Mouse (Mus musculus): Measurements from ENCODE around the gene Atf6. TPM values are rescaled to one million over a fixed set of nuclear protein-coding genes. Genes with fewer than 3 reads are reported as not detected.
A peak's percentile ranks its signal among the peaks of the same experiment; 100 is the strongest.

The Atf6 gene
- polyA plus RNA-seq, 1 experiment from 2014 or later, result 9.4 TPM

GRCm38 (mm10) chr1:170709969-170710368 lies 157.6 kb downstream of the Atf6 start:
- WGBS, result 96% methylated on average over 3 of the region's 3 CpGs
- Histone ChIP-seq H3K4me1 (ENCODE audit: control insufficient read depth, insufficient read depth, low read length) (no peaks in the 10 kb centered on the region), H3K27me3 (ENCODE audit: control insufficient read depth, insufficient read depth, low read length) (no peaks in the 10 kb centered on the region), H3K36me3 (ENCODE audit: control insufficient read depth, insufficient read depth, low read length) (no peaks in the 10 kb centered on the region), H3K27ac (ENCODE audit: low read depth, low read length) (no peak overlapping the region), H3K4me3 (ENCODE audit: low read depth, low read length) (no peak overlapping the region), H3K9ac (ENCODE audit: low read length) (no peak overlapping the region), H3K9me3 (ENCODE audit: control insufficient read depth, low read length) (no peaks in the 10 kb centered on the region), H3K4me2 (no peak overlapping the region)
- ATAC-seq (ENCODE audit: low FRiP score), result no peak
- DNase-seq (ENCODE audit: low spot score, missing footprints), result no peak

- Histone ChIP-seq H3K4me2 (no peak overlapping the region), H3K4me3 (ENCODE audit: low read depth, low read length) (no peak overlapping the region), H3K27me3 (ENCODE audit: control insufficient read depth, insufficient read depth, low read length) (no peaks in the 10 kb centered on the region), H3K9me3 (ENCODE audit: control insufficient read depth, low read length) (no peaks in the 10 kb centered on the region), H3K27ac (ENCODE audit: low read depth, low read length) (no peak overlapping the region), H3K36me3 (ENCODE audit: control insufficient read depth, insufficient read depth, low read length) (no peaks in the 10 kb centered on the region), H3K4me1 (ENCODE audit: control insufficient read depth, insufficient read depth, low read length) (no peaks in the 10 kb centered on the region), H3K9ac (ENCODE audit: low read length) (no peak overlapping the region)
- DNase-seq (ENCODE audit: low spot score, missing footprints) (no peak), ATAC-seq (ENCODE audit: low FRiP score) (no peak)
- 93% methylated on average over 8 of the region's 8 CpGs for WGBS
Measured at GRCm38 (mm10) chr1:170709481-170709880, 158.1 kb downstream of the Atf6 start.

- no peak overlapping the region for H3K4me3 ChIP-seq (ENCODE audit: low read depth, low read length)
- no peak overlapping the region for H3K27ac ChIP-seq (ENCODE audit: low read depth, low read length)
- no peaks in the 10 kb centered on the region for H3K4me1 ChIP-seq (ENCODE audit: control insufficient read depth, insufficient read depth, low read length)
- 81% methylated on average over 3 of the region's 3 CpGs for WGBS
- H3K27me3 ChIP-seq (ENCODE audit: control insufficient read depth, insufficient read depth, low read length), result no peaks in the 10 kb centered on the region
- H3K36me3 ChIP-seq (ENCODE audit: control insufficient read depth, insufficient read depth, low read length), result no peaks in the 10 kb centered on the region
- no peak overlapping the region for H3K9ac ChIP-seq (ENCODE audit: low read length)
- H3K4me2 ChIP-seq, result no peak overlapping the region
- H3K9me3 ChIP-seq (ENCODE audit: control insufficient read depth, low read length), result no peaks in the 10 kb centered on the region
- ATAC-seq (ENCODE audit: low FRiP score) (no peak), DNase-seq (ENCODE audit: low spot score, missing footprints) (no peak)
Measured at GRCm38 (mm10) chr1:170709034-170709433, 158.5 kb downstream of the Atf6 start.

GRCm38 (mm10) chr1:170706046-170706445 lies 161.5 kb downstream of the Atf6 start:
- no peak for DNase-seq (ENCODE audit: low spot score, missing footprints)

GRCm38 (mm10) chr1:170704911-170705594 lies 162.5 kb downstream of the Atf6 start:
- Histone ChIP-seq H3K4me2 (no peak overlapping the region), H3K9me3 (ENCODE audit: control insufficient read depth, low read length) (no peaks in the 10 kb centered on the region), H3K27me3 (ENCODE audit: control insufficient read depth, insufficient read depth, low read length) (no peaks in the 10 kb centered on the region), H3K27ac (ENCODE audit: low read depth, low read length) (no peak overlapping the region), H3K4me1 (ENCODE audit: control insufficient read depth, insufficient read depth, low read length) (no peaks in the 10 kb centered on the region), H3K9ac (ENCODE audit: low read length) (no peak overlapping the region), H3K4me3 (ENCODE audit: low read depth, low read length) (no peak overlapping the region), H3K36me3 (ENCODE audit: control insufficient read depth, insufficient read depth, low read length) (no peaks in the 10 kb centered on the region)
- WGBS, result 82% methylated on average over 4 of the region's 4 CpGs
- ATAC-seq (ENCODE audit: low FRiP score), result no peak
- no peak for DNase-seq (ENCODE audit: low spot score, missing footprints)

More at GRCm38 (mm10) chr1:170706046-170706445, 161.5 kb downstream of the Atf6 start:
- 92% methylated on average over 4 of the region's 4 CpGs for WGBS
- Histone ChIP-seq H3K4me2 (no peak overlapping the region), H3K9ac (ENCODE audit: low read length) (no peak overlapping the region), H3K36me3 (ENCODE audit: control insufficient read depth, insufficient read depth, low read length) (no peaks in the 10 kb centered on the region), H3K27me3 (ENCODE audit: control insufficient read depth, insufficient read depth, low read length) (no peaks in the 10 kb centered on the region), H3K27ac (ENCODE audit: low read depth, low read length) (no peak overlapping the region), H3K4me3 (ENCODE audit: low read depth, low read length) (no peak overlapping the region), H3K4me1 (ENCODE audit: control insufficient read depth, insufficient read depth, low read length) (no peaks in the 10 kb centered on the region), H3K9me3 (ENCODE audit: control insufficient read depth, low read length) (no peaks in the 10 kb centered on the region)
- ATAC-seq (ENCODE audit: low FRiP score), result no peak

- ATAC-seq (ENCODE audit: low FRiP score) (no peak), DNase-seq (ENCODE audit: low spot score, missing footprints) (peak; percentile 59)
- H3K27me3 ChIP-seq (ENCODE audit: control insufficient read depth, insufficient read depth, low read length), result no peaks in the 10 kb centered on the region
- no peak overlapping the region for H3K9ac ChIP-seq (ENCODE audit: low read length)
- H3K27ac ChIP-seq (ENCODE audit: low read depth, low read length), result no peak overlapping the region
- no peak overlapping the region for H3K4me2 ChIP-seq
- no peaks in the 10 kb centered on the region for H3K9me3 ChIP-seq (ENCODE audit: control insufficient read depth, low read length)
- no peaks in the 10 kb centered on the region for H3K4me1 ChIP-seq (ENCODE audit: control insufficient read depth, insufficient read depth, low read length)
- 95% methylated on average over 6 of the region's 6 CpGs for WGBS
- no peak overlapping the region for H3K4me3 ChIP-seq (ENCODE audit: low read depth, low read length)
- H3K36me3 ChIP-seq (ENCODE audit: control insufficient read depth, insufficient read depth, low read length), result no peaks in the 10 kb centered on the region
Measured at GRCm38 (mm10) chr1:170704103-170704502, 163.5 kb downstream of the Atf6 start.

GRCm38 (mm10) chr1:170702958-170703357 lies 164.6 kb downstream of the Atf6 start:
- Histone ChIP-seq H3K9me3 (ENCODE audit: control insufficient read depth, low read length) (no peaks in the 10 kb centered on the region), H3K27me3 (ENCODE audit: control insufficient read depth, insufficient read depth, low read length) (no peaks in the 10 kb centered on the region), H3K4me1 (ENCODE audit: control insufficient read depth, insufficient read depth, low read length) (no peaks in the 10 kb centered on the region), H3K4me3 (ENCODE audit: low read depth, low read length) (no peak overlapping the region), H3K4me2 (no peak overlapping the region), H3K36me3 (ENCODE audit: control insufficient read depth, insufficient read depth, low read length) (no peaks in the 10 kb centered on the region), H3K9ac (ENCODE audit: low read length) (no peak overlapping the region), H3K27ac (ENCODE audit: low read depth, low read length) (no peak overlapping the region)
- no peak for DNase-seq (ENCODE audit: low spot score, missing footprints)
- 90% methylated on average over 6 of the region's 6 CpGs for WGBS
- ATAC-seq (ENCODE audit: low FRiP score), result no peak

- WGBS, result 80% methylated on average over 2 of the region's 2 CpGs
- Histone ChIP-seq H3K27ac (ENCODE audit: low read depth, low read length) (no peak overlapping the region), H3K4me3 (ENCODE audit: low read depth, low read length) (no peak overlapping the region), H3K36me3 (ENCODE audit: control insufficient read depth, insufficient read depth, low read length) (no peaks in the 10 kb centered on the region), H3K4me1 (ENCODE audit: control insufficient read depth, insufficient read depth, low read length) (no peaks in the 10 kb centered on the region), H3K9me3 (ENCODE audit: control insufficient read depth, low read length) (no peaks in the 10 kb centered on the region), H3K27me3 (ENCODE audit: control insufficient read depth, insufficient read depth, low read length) (no peaks in the 10 kb centered on the region), H3K9ac (ENCODE audit: low read length) (no peak overlapping the region), H3K4me2 (no peak overlapping the region)
- ATAC-seq (ENCODE audit: low FRiP score), result no peak
- DNase-seq (ENCODE audit: low spot score, missing footprints), result no peak
Measured at GRCm38 (mm10) chr1:170702263-170702662, 165.3 kb downstream of the Atf6 start.

- Histone ChIP-seq H3K9me3 (ENCODE audit: control insufficient read depth, low read length) (no peaks in the 10 kb centered on the region), H3K4me2 (no peak overlapping the region), H3K9ac (ENCODE audit: low read length) (no peak overlapping the region), H3K4me1 (ENCODE audit: control insufficient read depth, insufficient read depth, low read length) (no peaks in the 10 kb centered on the region), H3K27me3 (ENCODE audit: control insufficient read depth, insufficient read depth, low read length) (no peaks in the 10 kb centered on the region), H3K27ac (ENCODE audit: low read depth, low read length) (no peak overlapping the region), H3K4me3 (ENCODE audit: low read depth, low read length) (no peak overlapping the region), H3K36me3 (ENCODE audit: control insufficient read depth, insufficient read depth, low read length) (no peaks in the 10 kb centered on the region)
- 86% methylated on average over 8 of the region's 8 CpGs for WGBS
- no peak for ATAC-seq (ENCODE audit: low FRiP score)
- DNase-seq (ENCODE audit: low spot score, missing footprints), result peak; percentile 62
Measured at GRCm38 (mm10) chr1:170701582-170701981, 166.0 kb downstream of the Atf6 start.

Data from midbrain, embryonic 11.5 days (tissue).